Mouse (Mus musculus) ES-Bruce4 (cell line): ENCODE results near the gene Cpt2.

ENCODE experiments used
- CTCF ChIP-seq: IDR thresholded peaks from one replicate; pipeline ENCODE4 v1.8.1; 2011; ENCODE audit warnings: low read depth, low read length
- EP300 ChIP-seq: IDR thresholded peaks from 2 replicates; pipeline ENCODE4 v1.6.1; 2011; ENCODE audit warnings: low read depth, low read length; ENCODE audit not compliant: insufficient read depth
- POLR2A ChIP-seq: IDR thresholded peaks from one replicate; pipeline ENCODE4 v1.8.1; 2011; ENCODE audit warnings: low read length; ENCODE audit not compliant: insufficient read depth

DNA sequence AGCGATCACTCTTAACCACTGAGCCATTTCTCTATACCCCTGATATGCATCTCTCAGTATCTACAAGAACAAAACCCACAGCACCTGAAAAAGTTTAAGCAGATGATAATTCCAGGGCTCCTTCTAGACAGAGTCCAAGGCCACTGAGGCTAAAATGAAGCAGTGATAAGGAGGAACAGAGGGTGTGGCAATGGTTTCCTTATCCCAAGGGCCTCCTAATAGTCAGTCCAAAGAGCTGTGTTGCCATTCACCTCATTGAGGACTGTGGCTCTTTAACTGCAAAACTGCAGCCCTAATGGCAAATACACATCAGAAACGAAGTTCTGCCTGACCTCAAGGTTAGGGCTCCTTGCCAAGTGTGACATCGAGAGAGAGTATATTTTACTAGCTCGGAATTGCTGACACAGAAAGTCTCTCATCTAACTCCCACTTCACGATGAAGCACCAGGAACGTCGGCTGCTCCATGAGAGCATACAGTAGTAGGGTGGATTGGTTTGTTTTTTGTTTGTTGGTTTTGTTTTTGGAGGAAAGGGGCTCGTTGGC, 2.2 kb downstream of the Cpt2 start:
- no peak for TF ChIP-seq CTCF
- no peak for TF ChIP-seq POLR2A
- TF ChIP-seq EP300, result no peak
